ENCODE assay signal across 8 mouse cellular contexts in the genomic region with DNA sequence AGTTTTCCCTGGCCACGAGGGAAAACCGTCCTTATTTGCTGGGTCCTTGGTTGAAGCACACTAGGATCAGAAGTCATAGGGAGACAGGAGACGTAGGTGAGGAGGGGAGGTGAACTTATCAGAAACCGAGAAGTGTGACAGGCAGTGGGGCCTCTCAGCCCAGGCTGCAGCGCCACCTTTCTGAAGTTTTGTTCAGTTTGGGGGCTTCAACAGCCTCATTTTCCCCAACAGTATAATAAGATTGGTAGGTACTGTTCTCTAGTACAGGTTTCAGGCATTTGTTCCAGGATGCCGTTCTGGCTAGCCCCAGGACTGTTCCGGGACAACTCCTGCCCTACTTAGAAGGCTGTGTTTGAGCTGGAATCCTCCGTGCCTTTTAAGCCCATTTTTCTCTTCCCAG. TPM values are rescaled to one million over a fixed set of nuclear protein-coding genes. Genes with fewer than 3 reads are reported as not detected.
DNase-seq lines count a peak whose midpoint lies in the region; ATAC-seq and TF ChIP-seq lines count a peak whose summit lies in the region.

No protein-coding gene starts in this region.

- 7% methylated on average over 8 of the region's 8 CpGs for WGBS in embryonic facial prominence, embryonic 14.5 days
- WGBS in hindbrain, embryonic 15.5 days: 4% methylated on average over 8 of the region's 8 CpGs
- WGBS in liver, postnatal 0 days (ENCODE audit: insufficient replicate concordance): 4% methylated on average over 8 of the region's 8 CpGs
- 3% methylated on average over 8 of the region's 8 CpGs for WGBS in olfactory bulb, adult 2 months

- peak overlapping the region; percentile 98 for H3K27ac ChIP-seq in gastrocnemius, adult 2 months
- no peak overlapping the region for H3K27ac ChIP-seq in ES-E14 (ENCODE audit: insufficient read depth, low read depth, low read length, poor library complexity, severe bottlenecking)
- peak overlapping the region; percentile 91 for H3K27ac ChIP-seq in embryonic facial prominence, embryonic 14.5 days (replicated peaks; ENCODE audit: low read depth, low read length)
- peak overlapping the region; percentile 96 for H3K27ac ChIP-seq in hindbrain, embryonic 15.5 days (replicated peaks)
- H3K27ac ChIP-seq in liver, postnatal 0 days (ENCODE audit: low read depth): peak overlapping the region; percentile 90
- H3K27ac ChIP-seq in olfactory bulb, adult 2 months (ENCODE audit: insufficient read depth, low read depth, low read length): peak overlapping the region; percentile 29; the same call in 1 of the 2 replicates

- intact Hi-C loops in gastrocnemius, adult 2 months (cut with DNase I): loop anchor here (5.0 kb wide), 1 partner anchor 88 kb away; no protein-coding TSS in a partner anchor

- peaks cover 0 to 15% of the 10 kb centered on the region in 2 experiments; a peak in 2 of 4 replicates for H3K4me1 ChIP-seq in ES-E14 (ENCODE audit: control insufficient read depth in 2 of 2, insufficient read depth in 2 of 2, low read length in 2 of 2, poor library complexity in 1 of 2)
- H3K4me1 ChIP-seq in embryonic facial prominence, embryonic 14.5 days (ENCODE audit: control insufficient read depth, insufficient read depth, low read length): 0 out of 2 replicates have a peak, but pooled peaks cover 4% of the 10 kb centered on the region
- H3K4me1 ChIP-seq in hindbrain, embryonic 15.5 days (replicated peaks): peaks cover 23% of the 10 kb centered on the region
- peaks cover 22% of the 10 kb centered on the region for H3K4me1 ChIP-seq in liver, postnatal 0 days (ENCODE audit: insufficient read depth)
- peaks cover 22% of the 10 kb centered on the region for H3K4me1 ChIP-seq in olfactory bulb, adult 2 months (ENCODE audit: control insufficient read depth, insufficient read depth, low read length)

- TF ChIP-seq POLR2A in olfactory bulb, adult 2 months (IDR thresholded peaks at IDR 0.05; ENCODE audit: insufficient read depth, low read depth, low read length): no peak

- peak overlapping the region; percentile 78; the same call in 1 of the 2 replicates for H3K9ac ChIP-seq in ES-E14 (ENCODE audit: insufficient read depth, low read depth, low read length, poor library complexity, severe bottlenecking)
- peak overlapping the region; percentile 83 for H3K9ac ChIP-seq in embryonic facial prominence, embryonic 14.5 days (ENCODE audit: low read depth, low read length)
- peak overlapping the region; percentile 86 for H3K9ac ChIP-seq in hindbrain, embryonic 15.5 days
- H3K9ac ChIP-seq in liver, postnatal 0 days (replicated peaks): peak overlapping the region; percentile 92

- H3K9me3 ChIP-seq in ES-E14 (ENCODE audit: control insufficient read depth, insufficient read depth, low read depth, low read length): no peaks in the 10 kb centered on the region
- no peaks in the 10 kb centered on the region for H3K9me3 ChIP-seq in embryonic facial prominence, embryonic 14.5 days (ENCODE audit: control insufficient read depth, low read length)
- no peaks in the 10 kb centered on the region for H3K9me3 ChIP-seq in hindbrain, embryonic 15.5 days
- no peaks in the 10 kb centered on the region for H3K9me3 ChIP-seq in liver, postnatal 0 days (ENCODE audit: low read length)

- in situ Hi-C loops in ES-E14 (cut with MboI; ENCODE audit: low sequenced_read_pairs in 2 of 2, unreplicated experiment in 2 of 2): no loop called here

- no peak for ATAC-seq in embryonic facial prominence, embryonic 14.5 days (ENCODE audit: low read depth)
- no peak for ATAC-seq in hindbrain, embryonic 15.5 days (ENCODE audit: low FRiP score, low read depth)
- no peak for ATAC-seq in liver, postnatal 0 days

- TF ChIP-seq EP300 in liver, postnatal 0 days (IDR thresholded peaks at IDR 0.05; ENCODE audit: low read depth): no peak

- peak overlapping the region; percentile 73 for H3K4me2 ChIP-seq in embryonic facial prominence, embryonic 14.5 days (ENCODE audit: low read depth, low read length)
- peak overlapping the region; percentile 92 for H3K4me2 ChIP-seq in hindbrain, embryonic 15.5 days
- peak overlapping the region; percentile 97 for H3K4me2 ChIP-seq in liver, postnatal 0 days (ENCODE audit: low read depth, low read length)

- peak overlapping the region; percentile 98 for H3K4me3 ChIP-seq in gastrocnemius, adult 2 months
- peak overlapping the region; percentile 78 to 85 for H3K4me3 ChIP-seq in ES-E14 (ENCODE audit: insufficient read depth in 1 of 2, low read depth in 1 of 2, low read length in 2 of 2, poor library complexity in 1 of 2, severe bottlenecking in 1 of 2)
- H3K4me3 ChIP-seq in embryonic facial prominence, embryonic 14.5 days (ENCODE audit: low read depth, low read length): peak overlapping the region; percentile 84
- peak overlapping the region; percentile 88 for H3K4me3 ChIP-seq in hindbrain, embryonic 15.5 days
- peak overlapping the region; percentile 88 for H3K4me3 ChIP-seq in liver, postnatal 0 days (ENCODE audit: low read depth, low read length)
- H3K4me3 ChIP-seq in olfactory bulb, adult 2 months (ENCODE audit: insufficient read depth, low read depth, low read length): peak overlapping the region; percentile 83

- TF ChIP-seq CTCF in gastrocnemius, adult 2 months (IDR thresholded peaks at IDR 0.05): peak; percentile 60
- TF ChIP-seq CTCF in liver, postnatal 0 days (IDR thresholded peaks at IDR 0.05; ENCODE audit: low read depth): peak; percentile 66
- peak; percentile 28; the same call in 1 of the 2 replicates for TF ChIP-seq CTCF in olfactory bulb, adult 2 months (IDR thresholded peaks at IDR 0.05; ENCODE audit: insufficient read depth, low read depth, low read length)

- H3K36me3 ChIP-seq in ES-E14 (ENCODE audit: control insufficient read depth, insufficient read depth, low read length, poor library complexity, severe bottlenecking): no peaks in the 10 kb centered on the region
- no peaks in the 10 kb centered on the region; the same call in 1 of the 2 replicates for H3K36me3 ChIP-seq in embryonic facial prominence, embryonic 14.5 days (ENCODE audit: control insufficient read depth, insufficient read depth, low read length)
- 0 out of 2 replicates have a peak, but pooled peaks cover 6% of the 10 kb centered on the region for H3K36me3 ChIP-seq in hindbrain, embryonic 15.5 days
- H3K36me3 ChIP-seq in liver, postnatal 0 days (replicated peaks; ENCODE audit: insufficient read depth, low read length): 0 out of 2 replicates have a peak, but pooled peaks cover 2% of the 10 kb centered on the region

- peak; percentile 39 for DNase-seq in gastrocnemius, adult 2 months
- no peak for DNase-seq in gastrocnemius, adult 8-10 months (ENCODE audit: low spot score in 2 of 2)
- DNase-seq in ES-E14 (ENCODE audit: low read depth, low spot score): peak; percentile 13
- DNase-seq in embryonic facial prominence, embryonic 14.5 days (ENCODE audit: low spot score): peak; percentile 55
- DNase-seq in liver, postnatal 0 days: peak; percentile 59
- DNase-seq in urinary bladder, adult 18-20 months (ENCODE audit: low spot score in 2 of 2): no peak

- H3K27me3 ChIP-seq in embryonic facial prominence, embryonic 14.5 days (replicated peaks; ENCODE audit: control insufficient read depth, insufficient read depth, low read length): no peaks in the 10 kb centered on the region
- H3K27me3 ChIP-seq in hindbrain, embryonic 15.5 days: no peaks in the 10 kb centered on the region
- H3K27me3 ChIP-seq in liver, postnatal 0 days (ENCODE audit: insufficient read depth, low read length): no peaks in the 10 kb centered on the region

RNA-seq across cellular contexts. Expression of a gene that starts 0.7 kb away (rescaled TPM):
- total RNA-seq in gastrocnemius, adult 2 months (2021): 10 to 100 TPM; 34.7 to 51.1 TPM
- total RNA-seq in gastrocnemius, adult 8-10 months (2022): 10 to 100 TPM; 33.8 to 40.1 (median 36.1) TPM
- 24.9 and 30.7 TPM in 2 replicates for total RNA-seq in ES-E14 (2012; rRNA removed)
- polyA plus RNA-seq in embryonic facial prominence, embryonic 14.5 days (2014; fragmentation: Nextera tagmentation; extraction: Ambion mirVana): 28.0 and 33.5 TPM in 2 replicates
- 51.0 and 57.4 TPM in 2 replicates for polyA plus RNA-seq in hindbrain, embryonic 15.5 days (2015; fragmentation: Nextera tagmentation; extraction: Ambion mirVana)
- 13.8 and 15.7 TPM in 2 replicates for polyA plus RNA-seq in liver, postnatal 0 days (2015; fragmentation: Nextera tagmentation; extraction: Ambion mirVana)
- polyA plus RNA-seq in olfactory bulb, adult 2 months (2012; ENCODE audit: insufficient read depth, insufficient read length, low replicate concordance, missing spikeins): not detected in 2 replicates

RNA-seq across cellular contexts. Expression of a gene that starts 6.9 kb away (rescaled TPM):
- 1 to 10 TPM; 2.6 to 3.4 TPM for total RNA-seq in gastrocnemius, adult 2 months (2021)
- total RNA-seq in gastrocnemius, adult 8-10 months (2022): 1 to 10 TPM in 1 of 4 experiments, under 1 TPM in 1, not detected in 2; 0.65 to 1.9 TPM
- not detected in 2 replicates for total RNA-seq in ES-E14 (2012; rRNA removed)
- polyA plus RNA-seq in embryonic facial prominence, embryonic 14.5 days (2014; fragmentation: Nextera tagmentation; extraction: Ambion mirVana): 4.0 and 7.9 TPM in 2 replicates
- polyA plus RNA-seq in hindbrain, embryonic 15.5 days (2015; fragmentation: Nextera tagmentation; extraction: Ambion mirVana): 0.73 and 1.2 TPM in 2 replicates
- polyA plus RNA-seq in liver, postnatal 0 days (2015; fragmentation: Nextera tagmentation; extraction: Ambion mirVana): 411 and 419 TPM in 2 replicates
- not detected in 2 replicates for polyA plus RNA-seq in olfactory bulb, adult 2 months (2012; ENCODE audit: insufficient read depth, insufficient read length, low replicate concordance, missing spikeins)

RNA-seq across cellular contexts. Expression of a gene that starts 13.2 kb away (rescaled TPM):
- 10 to 100 TPM; 34.3 to 43.2 TPM for total RNA-seq in gastrocnemius, adult 2 months (2021)
- 10 to 100 TPM; 40.1 to 46.1 (median 42.3) TPM for total RNA-seq in gastrocnemius, adult 8-10 months (2022)
- 20.0 and 31.3 TPM in 2 replicates for total RNA-seq in ES-E14 (2012; rRNA removed)
- 67.7 and 79.7 TPM in 2 replicates for polyA plus RNA-seq in embryonic facial prominence, embryonic 14.5 days (2014; fragmentation: Nextera tagmentation; extraction: Ambion mirVana)
- polyA plus RNA-seq in hindbrain, embryonic 15.5 days (2015; fragmentation: Nextera tagmentation; extraction: Ambion mirVana): 156 and 160 TPM in 2 replicates
- polyA plus RNA-seq in liver, postnatal 0 days (2015; fragmentation: Nextera tagmentation; extraction: Ambion mirVana): 30.1 and 32.2 TPM in 2 replicates
- polyA plus RNA-seq in olfactory bulb, adult 2 months (2012; ENCODE audit: insufficient read depth, insufficient read length, low replicate concordance, missing spikeins): not detected in 2 replicates

RNA-seq across cellular contexts. Expression of a gene that starts 41.8 kb away (rescaled TPM):
- 1 to 10 TPM; 3.7 to 8.2 TPM for total RNA-seq in gastrocnemius, adult 2 months (2021)
- 1 to 10 TPM; 2.6 to 5.9 (median 3.9) TPM for total RNA-seq in gastrocnemius, adult 8-10 months (2022)
- 1.5 and 2.5 TPM in 2 replicates for total RNA-seq in ES-E14 (2012; rRNA removed)
- 34.1 and 41.7 TPM in 2 replicates for polyA plus RNA-seq in embryonic facial prominence, embryonic 14.5 days (2014; fragmentation: Nextera tagmentation; extraction: Ambion mirVana)
- 77.2 and 86.0 TPM in 2 replicates for polyA plus RNA-seq in hindbrain, embryonic 15.5 days (2015; fragmentation: Nextera tagmentation; extraction: Ambion mirVana)
- polyA plus RNA-seq in liver, postnatal 0 days (2015; fragmentation: Nextera tagmentation; extraction: Ambion mirVana): 0.06 and 0.25 TPM in 2 replicates
- polyA plus RNA-seq in olfactory bulb, adult 2 months (2012; ENCODE audit: insufficient read depth, insufficient read length, low replicate concordance, missing spikeins): 153 TPM in 1 of 2 replicates, not detected in the other

RNA-seq across cellular contexts. Expression of a gene that starts 42.8 kb away (rescaled TPM):
- 10 to 100 TPM; 26.4 to 26.6 TPM for total RNA-seq in gastrocnemius, adult 2 months (2021)
- 10 to 100 TPM; 18.3 to 28.1 (median 25.8) TPM for total RNA-seq in gastrocnemius, adult 8-10 months (2022)
- 13.6 and 18.7 TPM in 2 replicates for total RNA-seq in ES-E14 (2012; rRNA removed)
- 41.9 and 48.0 TPM in 2 replicates for polyA plus RNA-seq in embryonic facial prominence, embryonic 14.5 days (2014; fragmentation: Nextera tagmentation; extraction: Ambion mirVana)
- 48.2 and 60.7 TPM in 2 replicates for polyA plus RNA-seq in hindbrain, embryonic 15.5 days (2015; fragmentation: Nextera tagmentation; extraction: Ambion mirVana)
- 9.0 and 9.9 TPM in 2 replicates for polyA plus RNA-seq in liver, postnatal 0 days (2015; fragmentation: Nextera tagmentation; extraction: Ambion mirVana)
- not detected in 2 replicates for polyA plus RNA-seq in olfactory bulb, adult 2 months (2012; ENCODE audit: insufficient read depth, insufficient read length, low replicate concordance, missing spikeins)

Comparison
In these comparisons a context has a peak if more than half of its experiments do, and no peak if none do; other contexts are left out.
1. DNase-seq: peak in gastrocnemius, adult 2 months (single experiment), ES-E14 (single experiment), embryonic facial prominence, embryonic 14.5 days (single experiment) and liver, postnatal 0 days (single experiment); none in gastrocnemius, adult 8-10 months (0 of 2) and urinary bladder, adult 18-20 months (0 of 2).
2. RNA of a gene that starts 0.7 kb away (polyA plus RNA-seq): 51.0 to 57.4 TPM in hindbrain, embryonic 15.5 days, 28.0 to 33.5 TPM in embryonic facial prominence, embryonic 14.5 days and 13.8 to 15.7 TPM in liver, postnatal 0 days; not detected in olfactory bulb, adult 2 months; every median in the first group is over 10 times any median in the second.
3. RNA of a gene that starts 6.9 kb away (polyA plus RNA-seq): 411 to 419 TPM in liver, postnatal 0 days; 4.0 to 7.9 TPM in embryonic facial prominence, embryonic 14.5 days, 0.73 to 1.2 TPM in hindbrain, embryonic 15.5 days and not detected in olfactory bulb, adult 2 months; every median in the first group is over 10 times any median in the second.
4. Peak in every context shown above with its lines, with median percentiles within 50 percentile points of each other: H3K4me3 ChIP-seq, CTCF ChIP-seq, H3K9ac ChIP-seq and H3K4me2 ChIP-seq.